Mouse (Mus musculus) brain, embryonic 14.5 days (tissue): ENCODE measurements around the gene Aars2.

Source experiments
- CTCF ChIP-seq: fragments of 200-500 bp; IDR thresholded peaks from 2 replicates; pipeline ENCODE4 v1.5.1; 2012; ENCODE audit warnings: inconsistent platforms, mild to moderate bottlenecking, moderate library complexity, borderline replicate concordance; ENCODE audit not compliant: insufficient read depth, insufficient read length; ENCODE audit errors: extremely low read depth
- POLR2A ChIP-seq: fragments of 200-500 bp; IDR thresholded peaks from 2 replicates; pipeline ENCODE4 v1.6.1; 2012; ENCODE audit warnings: mild to moderate bottlenecking, inconsistent platforms, borderline replicate concordance; ENCODE audit not compliant: poor library complexity, insufficient read depth, insufficient read length, severe bottlenecking; ENCODE audit errors: extremely low read depth

GRCm38 (mm10) chr17:45549617-45550181 is 43.1 kb downstream of the Aars2 start, which contains the start of gene Tmem151b:
- TF ChIP-seq CTCF (no peak), POLR2A (peak; percentile 77)
